Mouse (Mus musculus): Measurements from ENCODE around the gene Mink1.
"Not testable (repeated sequence)": the region's sequence is repeated elsewhere in the genome, so short reads cannot be mapped to it uniquely, and the experiment has no call there.

DNA sequence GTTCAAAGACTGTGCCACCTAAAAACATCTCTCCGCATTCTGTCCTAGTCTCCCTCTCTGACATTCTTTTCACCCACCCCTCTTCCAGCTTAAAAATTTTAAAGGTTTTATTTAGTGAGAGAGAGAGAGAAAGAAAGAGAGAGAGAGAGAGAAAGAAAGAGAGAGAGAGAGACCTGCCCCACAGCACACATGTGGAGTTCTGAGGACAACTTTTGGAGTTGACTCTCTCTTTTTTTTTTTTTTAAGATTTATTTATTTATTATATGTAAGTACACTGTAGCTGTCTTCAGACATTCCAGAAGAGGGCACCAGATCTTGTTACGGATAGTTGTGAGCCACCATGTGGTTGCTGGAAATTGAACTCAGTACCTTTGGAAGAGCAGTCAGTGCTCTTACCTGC is 31.6 kb upstream of the Mink1 start:
- not testable (repeated sequence) for TF ChIP-seq CTCF (IDR thresholded peaks at IDR 0.05; ENCODE audit: borderline replicate concordance, extremely low read depth, insufficient read depth, insufficient read length); POLR2A (IDR thresholded peaks at IDR 0.05; ENCODE audit: borderline replicate concordance, extremely low read depth, insufficient read depth, insufficient read length, poor library complexity, severe bottlenecking)
